Mouse (Mus musculus): ENCODE data around the gene Adam21.

- TF ChIP-seq CTCF (IDR thresholded peaks at IDR 0.05; ENCODE audit: low read depth, low read length) = no peak
- TF ChIP-seq TAL1 (conservative IDR thresholded peaks at IDR 0.05; ENCODE audit: low read depth, low read length) = no peak
- TF ChIP-seq GATA1 (IDR thresholded peaks at IDR 0.05; ENCODE audit: borderline replicate concordance, low read length) = no peak
- TF ChIP-seq GATA2 (IDR thresholded peaks at IDR 0.05; ENCODE audit: borderline replicate concordance, low read depth, low read length) = no peak
- no peak for TF ChIP-seq POLR2AphosphoS5 (IDR thresholded peaks at IDR 0.05; ENCODE audit: insufficient replicate concordance, low read depth, low read length)
Observed at GRCm38 (mm10) chr12:81568374-81568773, at the start of gene Adam21.

Data from G1E (cell line).